Mouse (Mus musculus) testis, adult 2 months (tissue): ENCODE results near the gene Gpr157. TPM values are rescaled to one million over a fixed set of nuclear protein-coding genes. Genes with fewer than 3 reads are reported as not detected.
A peak's percentile ranks its signal among the peaks of the same experiment; 100 is the strongest.

ENCODE experiments used
- H3K27ac ChIP-seq: fragments of 200-500 bp; 2 replicates; pipeline ENCODE4 v1.5.1; 2012; ENCODE audit warnings: low read depth, low read length; ENCODE audit not compliant: control insufficient read depth, insufficient read depth
- H3K27me3 ChIP-seq: fragments of 200-500 bp; 2 replicates; pipeline ENCODE4 v1.6.1; 2012; ENCODE audit warnings: mild to moderate bottlenecking, low read length, moderate library complexity; ENCODE audit not compliant: control insufficient read depth, insufficient read depth
- H3K36me3 ChIP-seq: fragments of 200-500 bp; 2 replicates; pipeline ENCODE4 v1.6.1; 2012; ENCODE audit warnings: mild to moderate bottlenecking, low read length; ENCODE audit not compliant: control insufficient read depth, insufficient read depth
- H3K4me1 ChIP-seq: fragments of 200-500 bp; 2 replicates; pipeline ENCODE4 v1.6.1; 2012; ENCODE audit warnings: low read length; ENCODE audit not compliant: control insufficient read depth, insufficient read depth
- H3K4me3 ChIP-seq: fragments of 200-500 bp; 2 replicates; pipeline ENCODE4 v1.5.1; 2012; ENCODE audit warnings: low read depth, mild to moderate bottlenecking, low read length, moderate library complexity, mixed read lengths; ENCODE audit not compliant: control insufficient read depth
- CTCF ChIP-seq: fragments of 200-500 bp; IDR thresholded peaks from 2 replicates; pipeline ENCODE4 v1.5.1; 2012; ENCODE audit warnings: low read depth, mild to moderate bottlenecking, inconsistent platforms, low read length, moderate library complexity; ENCODE audit not compliant: control insufficient read depth, insufficient read depth, insufficient replicate concordance
- POLR2A ChIP-seq: fragments of 200-500 bp; IDR thresholded peaks from 2 replicates; pipeline ENCODE4 v1.6.1; 2012; ENCODE audit warnings: low read depth, mild to moderate bottlenecking, inconsistent platforms, low read length, moderate library complexity; ENCODE audit not compliant: control insufficient read depth
- polyA plus RNA-seq: library from polyadenylated mRNA; depleted of rRNA; stranded (reverse); fragments of >200 nt; gene quantifications from 2 replicates; pipeline ENCODE4 v1.2.3, GENCODE M21; 2012; rRNA removed

Gpr157 gene
- polyA plus RNA-seq, 1 experiment: 0.96 TPM

GRCm38 (mm10) chr4:150151045-150151444 lies 63.9 kb downstream of the Gpr157 start:
- TF ChIP-seq CTCF: peak; percentile 22; the same call in 1 of the 2 replicates
- no peak for TF ChIP-seq POLR2A
- Histone ChIP-seq H3K27ac (no peak overlapping the region), H3K4me1 (0 out of 2 replicates have a peak, but pooled peaks cover 4% of the 10 kb centered on the region), H3K36me3 (no peaks in the 10 kb centered on the region), H3K27me3 (no peaks in the 10 kb centered on the region), H3K4me3 (no peak overlapping the region)

DNA sequence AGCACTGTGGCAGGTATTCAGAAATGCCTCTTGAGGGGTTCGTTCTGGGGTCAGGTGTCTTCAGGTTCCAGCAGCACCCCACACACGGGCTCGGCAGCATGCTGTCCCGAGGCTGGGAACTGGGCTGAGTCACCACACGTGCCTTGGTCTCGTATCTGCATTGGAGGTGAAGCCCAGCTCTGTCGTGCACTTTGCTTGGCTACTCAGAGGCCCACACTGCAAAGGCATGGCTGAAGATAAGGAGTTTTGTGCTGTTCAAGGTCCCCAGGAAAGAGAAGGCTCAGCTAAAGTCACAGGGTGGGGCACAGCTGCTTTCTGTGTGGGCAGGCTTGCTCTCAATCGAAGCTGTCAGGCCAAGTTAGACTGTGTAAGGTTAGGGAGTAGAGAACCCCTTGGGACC lies 65.3 kb downstream of the Gpr157 start:
- TF ChIP-seq CTCF (no peak), POLR2A (no peak)
- Histone ChIP-seq H3K27ac (no peak overlapping the region), H3K4me3 (no peak overlapping the region), H3K27me3 (no peaks in the 10 kb centered on the region), H3K4me1 (peaks cover 2% of the 10 kb centered on the region; the same call in 1 of the 2 replicates), H3K36me3 (no peaks in the 10 kb centered on the region)

- H3K27me3 ChIP-seq: no peaks in the 10 kb centered on the region
- H3K36me3 ChIP-seq: no peaks in the 10 kb centered on the region
- H3K4me1 ChIP-seq: peaks cover 7% of the 10 kb centered on the region; the same call in 1 of the 2 replicates
- H3K27ac ChIP-seq: no peak overlapping the region
- no peak for TF ChIP-seq CTCF
- no peak for TF ChIP-seq POLR2A
- H3K4me3 ChIP-seq: no peak overlapping the region
These were observed 68.1 kb downstream of the Gpr157 start for GRCm38 (mm10) chr4:150155301-150155700.

Other genes starting within 250 kb of the Gpr157 start
- 71.5 and 79.1 TPM in 2 replicates for gene Spsb1, start 132.3 kb upstream of the Gpr157 start, polyA plus RNA-seq
- 7.2 and 7.3 TPM in 2 replicates for gene H6pd, start 78.3 kb upstream of the Gpr157 start, polyA plus RNA-seq
- 732 and 736 TPM in 2 replicates for gene Slc2a5, start 31.9 kb downstream of the Gpr157 start, polyA plus RNA-seq
- not detected in 2 replicates for gene Slc2a7, start 61.6 kb downstream of the Gpr157 start, polyA plus RNA-seq
- 0.10 TPM in 1 of 2 replicates, not detected in the other for gene Car6, start 114.0 kb downstream of the Gpr157 start, polyA plus RNA-seq
- gene Eno1, start 149.4 kb downstream of the Gpr157 start, polyA plus RNA-seq: 477 and 586 TPM in 2 replicates
- 21.1 and 26.2 TPM in 2 replicates for gene Rere, start 194.3 kb downstream of the Gpr157 start, polyA plus RNA-seq